Mouse (Mus musculus) A20 (cell line): Measurements from ENCODE around the gene Prmt7.
A peak's percentile ranks its signal among the peaks of the same experiment; 100 is the strongest.

Source experiments
- DNase-seq: peaks from one replicate; pipeline ENCODE4 v3.0.0-alpha.2; 2011; ENCODE audit warnings: low read depth, low spot score

Prmt7 gene

DNA sequence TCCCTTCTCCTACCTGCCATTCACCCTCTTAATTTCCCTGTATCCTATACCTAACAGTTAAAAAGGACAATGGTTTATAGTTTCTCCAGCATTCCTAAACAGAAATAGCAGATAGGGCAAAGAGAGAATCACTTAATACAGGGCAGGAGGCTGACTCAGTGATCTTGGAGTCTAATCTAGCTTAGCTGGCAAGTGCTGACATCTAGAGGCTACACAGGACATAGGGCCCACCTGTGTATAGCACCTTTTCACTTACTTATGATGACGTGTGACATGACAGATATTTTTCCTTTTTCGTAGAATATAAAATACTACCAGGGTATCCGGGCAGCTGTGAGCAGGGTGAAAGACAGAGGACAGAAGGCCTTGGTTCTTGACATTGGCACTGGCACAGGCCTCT lies 8.9 kb downstream of the Prmt7 start:
- DNase-seq = peak; percentile 19

DNA sequence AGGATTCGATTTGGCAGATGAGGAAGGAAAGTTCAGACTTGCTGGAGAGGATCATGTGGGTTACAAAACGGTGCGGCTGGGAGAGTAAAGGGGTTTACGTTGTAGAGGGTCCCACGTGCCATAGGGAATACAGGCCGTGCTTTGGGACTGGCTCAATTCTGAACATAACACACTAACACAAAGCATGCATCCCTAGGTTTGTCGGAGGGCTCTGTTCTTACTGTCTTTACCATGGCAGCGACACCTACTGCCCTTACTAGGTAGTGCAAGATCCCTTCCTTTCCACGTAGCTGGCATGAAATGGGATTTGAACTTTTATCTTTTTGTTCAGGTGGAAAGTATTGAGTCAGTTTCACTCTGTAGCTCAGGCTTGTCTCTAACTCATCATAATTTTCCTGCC lies 15.9 kb downstream of the Prmt7 start:
- DNase-seq = peak; percentile 43

- DNase-seq = no peak
These were observed 20.8 kb downstream of the Prmt7 start for GRCm38 (mm10) chr8:106231536-106231935.

DNA sequence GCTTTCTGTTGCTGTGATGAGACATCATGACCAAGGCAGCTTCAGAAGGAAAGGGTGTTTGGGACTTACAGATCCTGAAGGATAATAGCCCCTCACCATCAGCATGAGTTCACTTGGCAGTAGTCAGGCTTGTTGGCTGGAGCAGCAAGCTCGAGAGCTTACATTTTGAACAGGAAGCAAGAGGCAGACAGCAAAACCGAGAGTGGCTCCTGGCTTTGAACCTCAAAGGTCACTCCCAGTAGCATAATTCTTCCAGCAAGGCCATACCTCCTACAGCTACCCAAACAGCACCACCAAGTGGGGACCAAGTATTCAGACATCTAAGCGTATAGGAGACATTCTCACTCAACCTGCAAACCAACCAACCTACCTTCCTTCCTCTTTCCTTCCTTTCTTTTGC lies 22.0 kb downstream of the Prmt7 start:
- peak; percentile 47 for DNase-seq

GRCm38 (mm10) chr8:106234567-106235261 lies 24.0 kb downstream of the Prmt7 start:
- no peak for DNase-seq

- no peak for DNase-seq
These were observed 26.4 kb downstream of the Prmt7 start for GRCm38 (mm10) chr8:106237106-106237505.

DNA sequence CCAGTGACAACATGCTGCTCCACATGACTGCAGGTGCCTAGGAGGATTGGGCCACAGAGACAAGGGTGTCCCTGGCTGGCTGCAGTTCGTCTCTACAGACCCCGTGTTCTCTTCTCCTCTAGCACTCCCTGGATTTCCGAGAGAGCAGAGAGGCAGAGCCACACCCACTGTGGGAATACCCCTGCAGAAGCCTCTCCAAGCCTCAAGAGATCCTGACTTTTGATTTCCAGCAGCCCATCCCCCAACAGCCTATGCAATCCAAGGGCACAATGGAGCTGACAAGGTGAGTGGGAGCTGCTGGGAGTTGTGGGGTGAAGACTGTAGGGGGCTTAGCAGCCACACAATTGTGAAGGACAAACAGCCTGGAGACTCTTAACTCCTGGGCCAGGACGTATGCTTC lies 39.5 kb downstream of the Prmt7 start:
- no peak for DNase-seq

DNA sequence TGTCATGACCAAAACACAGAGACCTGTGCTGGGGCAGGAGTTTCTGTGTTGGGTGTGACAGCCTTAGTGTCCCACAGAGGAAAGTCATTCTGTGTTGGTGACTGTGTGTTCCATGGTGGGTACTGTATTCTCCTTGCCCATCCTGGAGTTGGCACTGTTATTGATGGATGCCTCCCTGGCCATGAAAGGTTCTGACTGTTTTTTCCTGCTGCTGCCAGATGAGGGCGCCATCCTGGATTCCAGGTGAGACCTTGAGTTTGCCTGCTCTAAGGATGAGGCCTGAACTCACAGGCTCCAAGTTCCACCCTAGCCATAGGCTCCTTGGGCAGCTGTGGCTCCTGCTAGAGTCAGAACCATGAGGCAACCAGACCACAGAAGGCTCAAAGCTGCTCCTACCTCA lies 47.4 kb downstream of the Prmt7 start:
- peak; percentile 45 for DNase-seq

- no peak for DNase-seq
These were observed 49.0 kb downstream of the Prmt7 start for GRCm38 (mm10) chr8:106259579-106260255.

GRCm38 (mm10) chr8:106260894-106261293 lies 50.2 kb downstream of the Prmt7 start:
- DNase-seq = no peak

DNA sequence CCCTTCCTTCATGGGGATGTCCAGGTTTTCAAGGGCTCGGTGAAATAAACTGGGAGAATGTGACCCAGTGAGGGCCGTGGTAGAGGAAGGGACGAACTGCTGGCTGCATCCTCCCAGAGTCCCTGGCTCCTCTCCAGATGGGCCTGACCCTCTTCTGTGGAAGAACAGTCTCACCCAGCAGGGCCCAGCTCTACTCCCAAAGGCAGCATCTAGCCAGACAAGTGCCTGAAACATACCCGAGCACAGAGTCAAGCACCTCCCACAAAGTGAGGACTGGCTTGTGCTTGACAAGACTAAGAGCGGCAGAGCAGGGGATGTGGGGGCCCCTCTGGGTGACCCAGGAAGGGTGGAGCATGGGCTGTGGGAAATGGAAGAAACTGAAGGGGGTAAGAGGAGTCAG lies 51.6 kb downstream of the Prmt7 start:
- DNase-seq = no peak

GRCm38 (mm10) chr8:106263928-106264327 lies 53.2 kb downstream of the Prmt7 start:
- DNase-seq = no peak

- no peak for DNase-seq
These were observed 54.7 kb downstream of the Prmt7 start for GRCm38 (mm10) chr8:106265398-106265797.

DNA sequence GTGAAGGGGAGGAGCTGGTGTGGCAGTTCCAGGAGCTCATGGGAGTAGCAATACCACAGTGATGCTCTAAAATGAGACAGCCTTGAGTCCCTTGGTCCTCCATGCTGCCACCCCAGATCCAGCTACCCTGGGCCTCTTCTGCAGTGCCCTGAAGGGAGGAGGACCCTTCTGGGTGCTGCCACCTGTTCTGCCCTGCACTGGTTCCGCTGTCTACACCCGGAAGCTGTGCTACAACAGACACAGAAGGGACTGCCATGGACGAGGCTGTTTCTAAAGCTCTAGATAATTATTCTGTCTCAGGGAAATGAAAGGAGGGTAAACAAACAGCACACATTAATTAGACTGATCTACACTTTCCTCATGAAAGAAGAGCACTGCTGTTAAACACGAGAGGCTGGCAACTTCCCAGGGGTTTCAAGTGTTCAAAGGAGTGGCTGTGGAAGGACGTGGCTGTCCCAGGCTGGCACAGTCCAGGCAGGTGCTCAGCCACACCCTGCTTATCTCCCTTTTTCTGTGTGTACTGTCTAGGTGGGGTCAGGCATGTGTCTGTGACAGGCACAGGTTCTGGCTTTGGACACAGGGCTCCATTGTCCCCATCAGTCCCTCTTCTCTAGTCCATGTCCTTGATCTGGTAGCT lies 58.1 kb downstream of the Prmt7 start:
- DNase-seq = peak; percentile 38

- DNase-seq = no peak
These were observed 60.1 kb downstream of the Prmt7 start for GRCm38 (mm10) chr8:106270804-106271203.

- DNase-seq = no peak
These were observed 60.6 kb downstream of the Prmt7 start for GRCm38 (mm10) chr8:106271378-106271777.

- DNase-seq = no peak
These were observed 62.7 kb downstream of the Prmt7 start for GRCm38 (mm10) chr8:106273468-106273867.

GRCm38 (mm10) chr8:106276709-106277317 lies 66.1 kb downstream of the Prmt7 start:
- DNase-seq = no peak

- DNase-seq = no peak
These were observed 67.8 kb downstream of the Prmt7 start for GRCm38 (mm10) chr8:106278367-106279042.

DNA sequence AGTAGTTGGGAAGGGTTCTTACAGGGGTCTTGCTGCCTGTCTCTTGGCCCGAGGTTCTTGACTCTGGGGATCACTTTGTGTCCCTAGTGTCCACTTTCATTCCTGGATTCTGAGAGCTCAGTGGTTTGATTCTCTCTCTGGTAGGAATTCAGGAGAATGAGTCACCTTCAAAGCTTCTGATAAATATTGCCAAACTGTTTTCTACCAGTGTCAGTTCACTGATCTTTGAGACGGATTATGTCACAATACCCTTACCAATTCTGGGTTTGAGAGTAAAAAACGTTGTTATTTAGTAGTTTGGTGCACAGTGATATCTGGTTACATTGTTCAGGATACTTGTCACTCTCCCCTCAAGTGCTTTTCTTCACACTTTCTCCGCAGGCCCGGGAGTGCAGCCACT lies 69.4 kb downstream of the Prmt7 start:
- no peak for DNase-seq

- DNase-seq = no peak
These were observed 70.1 kb downstream of the Prmt7 start for GRCm38 (mm10) chr8:106280844-106281243.

DNA sequence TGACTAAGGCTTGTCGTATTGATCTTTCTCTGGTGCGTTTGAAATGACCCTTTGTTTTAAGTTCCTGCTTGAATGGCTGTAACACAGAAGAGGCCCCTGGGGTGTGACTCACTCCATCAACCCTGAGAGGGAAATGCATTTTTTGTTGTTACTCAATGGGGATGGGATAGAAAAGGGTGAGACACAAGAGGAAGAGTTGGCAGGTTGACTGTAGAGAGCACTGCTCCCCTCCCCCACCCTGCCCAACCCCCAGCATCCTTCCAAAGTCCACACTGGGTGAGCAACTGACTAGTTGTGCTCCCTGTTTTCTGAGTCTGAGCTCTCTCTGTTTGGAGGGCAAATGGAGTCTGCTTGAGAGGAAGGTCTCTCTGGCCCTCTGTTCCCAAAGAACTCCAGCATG lies 76.7 kb downstream of the Prmt7 start:
- no peak for DNase-seq
